8 mouse cellular contexts compared by ENCODE assay signal in genomic region chr3:122244759-122245158, GRCm38 (mm10). TPM values are rescaled to one million over a fixed set of nuclear protein-coding genes. Genes with fewer than 3 reads are reported as not detected.
DNase-seq lines count a peak whose midpoint lies in the region; ATAC-seq and TF ChIP-seq lines count a peak whose summit lies in the region.

No protein-coding gene starts in this region.

- no peaks in the 10 kb centered on the region for H3K27me3 ChIP-seq in heart, postnatal 0 days (ENCODE audit: control insufficient read depth, insufficient read depth, low read length)
- no peaks in the 10 kb centered on the region for H3K27me3 ChIP-seq in hindbrain, embryonic 14.5 days (ENCODE audit: control insufficient read depth, insufficient read depth, low read length)
- H3K27me3 ChIP-seq in midbrain, embryonic 13.5 days: no peaks in the 10 kb centered on the region

- H3K4me2 ChIP-seq in heart, postnatal 0 days (ENCODE audit: low read depth, low read length): peak overlapping the region; percentile 47
- H3K4me2 ChIP-seq in hindbrain, embryonic 14.5 days (replicated peaks): peak overlapping the region; percentile 68
- H3K4me2 ChIP-seq in midbrain, embryonic 13.5 days (replicated peaks): peak overlapping the region; percentile 62

- TF ChIP-seq POLR2A in bone marrow macrophage, adult 2 months (IDR thresholded peaks at IDR 0.05; ENCODE audit: borderline replicate concordance, low read depth, low read length): no peak

- peaks cover 17% of the 10 kb centered on the region for H3K4me1 ChIP-seq in heart, postnatal 0 days (ENCODE audit: control insufficient read depth, insufficient read depth)
- peaks cover 28% of the 10 kb centered on the region for H3K4me1 ChIP-seq in bone marrow macrophage, adult 2 months (ENCODE audit: control insufficient read depth, insufficient read depth, low read length)
- peaks cover 16% of the 10 kb centered on the region for H3K4me1 ChIP-seq in hindbrain, embryonic 14.5 days (replicated peaks; ENCODE audit: control insufficient read depth, insufficient read depth, low read length)
- H3K4me1 ChIP-seq in midbrain, embryonic 13.5 days (replicated peaks): peaks cover 19% of the 10 kb centered on the region

- no peaks in the 10 kb centered on the region for H3K36me3 ChIP-seq in heart, postnatal 0 days (replicated peaks; ENCODE audit: control insufficient read depth, insufficient read depth, low read length)
- H3K36me3 ChIP-seq in hindbrain, embryonic 14.5 days (replicated peaks; ENCODE audit: control insufficient read depth, insufficient read depth): no peaks in the 10 kb centered on the region
- H3K36me3 ChIP-seq in midbrain, embryonic 13.5 days: no peaks in the 10 kb centered on the region

- no peak overlapping the region for H3K9ac ChIP-seq in heart, postnatal 0 days (replicated peaks; ENCODE audit: low read depth, low read length)
- H3K9ac ChIP-seq in hindbrain, embryonic 14.5 days: peak overlapping the region; percentile 4; the same call in 1 of the 2 replicates
- peak overlapping the region; percentile 44 for H3K9ac ChIP-seq in midbrain, embryonic 13.5 days (replicated peaks)

- no peak for ATAC-seq in heart, postnatal 0 days (ENCODE audit: insufficient read depth, low read depth)
- ATAC-seq in hindbrain, embryonic 14.5 days (ENCODE audit: low FRiP score): peak; percentile 0; the same call in 1 of the 2 replicates
- no peak for ATAC-seq in midbrain, embryonic 13.5 days

- H3K4me3 ChIP-seq in heart, postnatal 0 days (ENCODE audit: low read depth, low read length): peak overlapping the region; percentile 19; the same call in 1 of the 2 replicates
- peak overlapping the region; percentile 32; the same call in 1 of the 2 replicates for H3K4me3 ChIP-seq in bone marrow macrophage, adult 2 months (ENCODE audit: insufficient read depth, low read length)
- H3K4me3 ChIP-seq in hindbrain, embryonic 14.5 days (replicated peaks; ENCODE audit: low read length): peak overlapping the region; percentile 98
- peak overlapping the region; percentile 81 for H3K4me3 ChIP-seq in midbrain, embryonic 13.5 days (replicated peaks)

- no peak for TF ChIP-seq EP300 in heart, postnatal 0 days (IDR thresholded peaks at IDR 0.05; ENCODE audit: low read depth)

- H3K27ac ChIP-seq in heart, postnatal 0 days (ENCODE audit: low read depth): no peak overlapping the region
- H3K27ac ChIP-seq in bone marrow macrophage, adult 2 months (ENCODE audit: insufficient read depth, low read depth, low read length): peak overlapping the region; percentile 50
- peak overlapping the region; percentile 95; the same call in 1 of the 2 replicates for H3K27ac ChIP-seq in hindbrain, embryonic 14.5 days
- H3K27ac ChIP-seq in midbrain, embryonic 13.5 days: peak overlapping the region; percentile 39; the same call in 1 of the 2 replicates

- no peak for TF ChIP-seq CTCF in heart, postnatal 0 days (IDR thresholded peaks at IDR 0.05; ENCODE audit: low read depth)
- no peak for TF ChIP-seq CTCF in bone marrow macrophage, adult 2 months (IDR thresholded peaks at IDR 0.05; ENCODE audit: low read depth, low read length)

- no peaks in the 10 kb centered on the region for H3K9me3 ChIP-seq in heart, postnatal 0 days (replicated peaks; ENCODE audit: control insufficient read depth, low read length)
- H3K9me3 ChIP-seq in hindbrain, embryonic 14.5 days (ENCODE audit: control insufficient read depth, low read length): no peaks in the 10 kb centered on the region
- no peaks in the 10 kb centered on the region for H3K9me3 ChIP-seq in midbrain, embryonic 13.5 days

- no peak for DNase-seq in heart, postnatal 0 days (ENCODE audit: low spot score)
- DNase-seq in heart, postnatal 36 days: no peak
- DNase-seq in hindbrain, embryonic 14.5 days (ENCODE audit: low spot score): no peak
- DNase-seq in left cerebral cortex, postnatal 25 days (ENCODE audit: low spot score in 2 of 2): no peak
- no peak for DNase-seq in adrenal gland, adult 18-20 months (ENCODE audit: low spot score in 2 of 2)
- no peak for DNase-seq in spleen, postnatal 36 days (ENCODE audit: low spot score in 2 of 2)

- intact Hi-C loops in heart, postnatal 36 days (cut with DNase I): loop anchor here (5.0 to 10.0 kb wide), 2 partner anchors 290 to 427 kb away; partner anchors contain the start of genes Abcd3 and Arhgap29
- intact Hi-C loops in left cerebral cortex, postnatal 25 days (cut with DNase I): loop anchor here (2.0 to 10.0 kb wide), 3 partner anchors 30 to 360 kb away; partner anchors contain the start of gene Dnttip2

- 56% methylated on average over 6 of the region's 6 CpGs for WGBS in heart, postnatal 0 days
- 47% methylated on average over 6 of the region's 6 CpGs for WGBS in hindbrain, embryonic 14.5 days
- 45% methylated on average over 6 of the region's 6 CpGs for WGBS in midbrain, embryonic 13.5 days

RNA-seq across cellular contexts. Expression of gene Gclm, which starts 0.6 kb away (rescaled TPM):
- total RNA-seq in heart, postnatal 0 days (2014; rRNA removed; ENCODE audit: low replicate concordance): 12.8 and 36.1 TPM in 2 replicates
- 47.3 and 51.7 TPM in 2 replicates for polyA plus RNA-seq in heart, postnatal 0 days (2015; fragmentation: Nextera tagmentation; extraction: Ambion mirVana)
- total RNA-seq in heart, postnatal 36 days (2021): 10 to 100 TPM; 56.9 to 74.7 TPM
- polyA plus RNA-seq in bone marrow macrophage, adult 2 months (2012; ENCODE audit: insufficient read depth, insufficient read length, missing spikeins): 305 and 316 TPM in 2 replicates
- 56.6 and 61.4 TPM in 2 replicates for polyA plus RNA-seq in hindbrain, embryonic 14.5 days (2014; fragmentation: Nextera tagmentation; extraction: Ambion mirVana)
- polyA plus RNA-seq in midbrain, embryonic 13.5 days (2015; fragmentation: Nextera tagmentation; extraction: Ambion mirVana): 39.7 and 45.2 TPM in 2 replicates
- 10 to 100 TPM; 62.6 to 79.5 TPM for total RNA-seq in left cerebral cortex, postnatal 25 days (2021)
- 100 to 1,000 TPM in 1 of 2 experiments, 10 to 100 TPM in 1; 82.6 to 110 TPM for total RNA-seq in adrenal gland, adult 18-20 months (2021)

RNA-seq across cellular contexts. Expression of gene Dnttip2, which starts 29.4 kb away (rescaled TPM):
- 9.3 and 11.2 TPM in 2 replicates for total RNA-seq in heart, postnatal 0 days (2014; rRNA removed; ENCODE audit: low replicate concordance)
- polyA plus RNA-seq in heart, postnatal 0 days (2015; fragmentation: Nextera tagmentation; extraction: Ambion mirVana): 31.7 and 33.4 TPM in 2 replicates
- total RNA-seq in heart, postnatal 36 days (2021): 10 to 100 TPM; 27.7 to 29.3 TPM
- polyA plus RNA-seq in bone marrow macrophage, adult 2 months (2012; ENCODE audit: insufficient read depth, insufficient read length, missing spikeins): 43.5 and 45.8 TPM in 2 replicates
- polyA plus RNA-seq in hindbrain, embryonic 14.5 days (2014; fragmentation: Nextera tagmentation; extraction: Ambion mirVana): 47.9 and 48.3 TPM in 2 replicates
- 62.9 and 68.4 TPM in 2 replicates for polyA plus RNA-seq in midbrain, embryonic 13.5 days (2015; fragmentation: Nextera tagmentation; extraction: Ambion mirVana)
- total RNA-seq in left cerebral cortex, postnatal 25 days (2021): 10 to 100 TPM; 27.1 to 30.3 TPM
- total RNA-seq in adrenal gland, adult 18-20 months (2021): 10 to 100 TPM; 43.6 to 44.9 TPM

RNA-seq across cellular contexts. Expression of gene Bcar3, which starts 49.2 kb away (rescaled TPM):
- 24.5 and 38.6 TPM in 2 replicates for total RNA-seq in heart, postnatal 0 days (2014; rRNA removed; ENCODE audit: low replicate concordance)
- 2.9 and 3.3 TPM in 2 replicates for polyA plus RNA-seq in heart, postnatal 0 days (2015; fragmentation: Nextera tagmentation; extraction: Ambion mirVana)
- total RNA-seq in heart, postnatal 36 days (2021): 1 to 10 TPM; 6.3 to 8.2 TPM
- 6.8 and 9.8 TPM in 2 replicates for polyA plus RNA-seq in bone marrow macrophage, adult 2 months (2012; ENCODE audit: insufficient read depth, insufficient read length, missing spikeins)
- 5.2 and 6.2 TPM in 2 replicates for polyA plus RNA-seq in hindbrain, embryonic 14.5 days (2014; fragmentation: Nextera tagmentation; extraction: Ambion mirVana)
- polyA plus RNA-seq in midbrain, embryonic 13.5 days (2015; fragmentation: Nextera tagmentation; extraction: Ambion mirVana): 8.0 and 8.9 TPM in 2 replicates
- total RNA-seq in left cerebral cortex, postnatal 25 days (2021): 10 to 100 TPM; 16.1 TPM
- 10 to 100 TPM; 50.6 to 58.6 TPM for total RNA-seq in adrenal gland, adult 18-20 months (2021)

Comparison
In these comparisons a context has a peak if more than half of its experiments do, and no peak if none do; other contexts are left out.
1. H3K4me3 ChIP-seq: peak in every context shown above with its lines; median percentile 98 in hindbrain, embryonic 14.5 days; 81 in midbrain, embryonic 13.5 days; 32 in bone marrow macrophage, adult 2 months; 19 in heart, postnatal 0 days.